Mouse (Mus musculus): ENCODE results near the gene Rhot1. TPM values are rescaled to one million over a fixed set of nuclear protein-coding genes. Genes with fewer than 3 reads are reported as not detected.

Gene Rhot1
- polyA plus RNA-seq, 1 experiment from 2014 or later = 38.2 TPM

- ATAC-seq = no peak
- DNase-seq (ENCODE audit: low spot score) = peak; percentile 21
- H3K9ac ChIP-seq (replicated peaks; ENCODE audit: low read depth) = no peak overlapping the region
- H3K4me2 ChIP-seq (replicated peaks; ENCODE audit: low read depth, low read length) = peak overlapping the region; percentile 99
- H3K27ac ChIP-seq (ENCODE audit: low read length) = no peak overlapping the region
- peaks cover 19% of the 10 kb centered on the region for H3K4me1 ChIP-seq (ENCODE audit: insufficient read depth, low read depth, low read length)
- H3K36me3 ChIP-seq (ENCODE audit: insufficient read depth, low read length) = no peaks in the 10 kb centered on the region
- peak overlapping the region; percentile 54 for H3K4me3 ChIP-seq (ENCODE audit: low read depth, low read length)
- TF ChIP-seq EP300 (IDR thresholded peaks at IDR 0.05) (no peak), CTCF (IDR thresholded peaks at IDR 0.05) (no peak)
- H3K27me3 ChIP-seq (replicated peaks; ENCODE audit: insufficient read depth, low read length) = 0 out of 2 replicates have a peak, but pooled peaks cover 7% of the 10 kb centered on the region
- H3K9me3 ChIP-seq (ENCODE audit: low read length) = no peaks in the 10 kb centered on the region
- under 1% methylated on average over 9 of the region's 9 CpGs for WGBS
Observed at GRCm38 (mm10) chr11:80302046-80302390, 93.2 kb downstream of the Rhot1 start.

- no peaks in the 10 kb centered on the region for H3K36me3 ChIP-seq (ENCODE audit: insufficient read depth, low read length)
- peak overlapping the region; percentile 99 for H3K4me2 ChIP-seq (replicated peaks; ENCODE audit: low read depth, low read length)
- no peak overlapping the region for H3K9ac ChIP-seq (replicated peaks; ENCODE audit: low read depth)
- peak overlapping the region; percentile 54; the same call in 1 of the 2 replicates for H3K4me3 ChIP-seq (ENCODE audit: low read depth, low read length)
- peaks cover 19% of the 10 kb centered on the region for H3K4me1 ChIP-seq (ENCODE audit: insufficient read depth, low read depth, low read length)
- no peak overlapping the region for H3K27ac ChIP-seq (ENCODE audit: low read length)
- no peak for TF ChIP-seq EP300 (IDR thresholded peaks at IDR 0.05)
- TF ChIP-seq CTCF (IDR thresholded peaks at IDR 0.05) = no peak
- ATAC-seq (peak; percentile 79), DNase-seq (ENCODE audit: low spot score) (peak; percentile 73)
- 2% methylated on average over 11 of the region's 11 CpGs for WGBS
- H3K27me3 ChIP-seq (replicated peaks; ENCODE audit: insufficient read depth, low read length) = 0 out of 2 replicates have a peak, but pooled peaks cover 7% of the 10 kb centered on the region
- no peaks in the 10 kb centered on the region for H3K9me3 ChIP-seq (ENCODE audit: low read length)
Observed at GRCm38 (mm10) chr11:80302536-80302935, 93.7 kb downstream of the Rhot1 start.

GRCm38 (mm10) chr11:80303746-80304145, 94.9 kb downstream of the Rhot1 start:
- ATAC-seq (no peak), DNase-seq (ENCODE audit: low spot score) (no peak)
- Histone ChIP-seq H3K27me3 (replicated peaks; ENCODE audit: insufficient read depth, low read length) (0 out of 2 replicates have a peak, but pooled peaks cover 7% of the 10 kb centered on the region), H3K27ac (ENCODE audit: low read length) (no peak overlapping the region), H3K9me3 (ENCODE audit: low read length) (no peaks in the 10 kb centered on the region), H3K9ac (replicated peaks; ENCODE audit: low read depth) (no peak overlapping the region), H3K4me3 (ENCODE audit: low read depth, low read length) (no peak overlapping the region), H3K36me3 (ENCODE audit: insufficient read depth, low read length) (no peaks in the 10 kb centered on the region), H3K4me1 (ENCODE audit: insufficient read depth, low read depth, low read length) (peaks cover 19% of the 10 kb centered on the region), H3K4me2 (replicated peaks; ENCODE audit: low read depth, low read length) (no peak overlapping the region)
- WGBS = 86% methylated on average over 3 of the region's 3 CpGs
- peak; percentile 31 for TF ChIP-seq CTCF (IDR thresholded peaks at IDR 0.05)
- TF ChIP-seq EP300 (IDR thresholded peaks at IDR 0.05) = no peak

- H3K27me3 ChIP-seq (replicated peaks; ENCODE audit: insufficient read depth, low read length) = 0 out of 2 replicates have a peak, but pooled peaks cover 7% of the 10 kb centered on the region
- no peak overlapping the region for H3K4me3 ChIP-seq (ENCODE audit: low read depth, low read length)
- TF ChIP-seq CTCF (IDR thresholded peaks at IDR 0.05) = no peak
- TF ChIP-seq EP300 (IDR thresholded peaks at IDR 0.05) = no peak
- H3K4me2 ChIP-seq (replicated peaks; ENCODE audit: low read depth, low read length) = no peak overlapping the region
- no peak for DNase-seq (ENCODE audit: low spot score)
- no peak overlapping the region for H3K9ac ChIP-seq (replicated peaks; ENCODE audit: low read depth)
- no peaks in the 10 kb centered on the region for H3K36me3 ChIP-seq (ENCODE audit: insufficient read depth, low read length)
- peaks cover 19% of the 10 kb centered on the region for H3K4me1 ChIP-seq (ENCODE audit: insufficient read depth, low read depth, low read length)
- 76% methylated on average over 10 of the region's 10 CpGs for WGBS
- no peak overlapping the region for H3K27ac ChIP-seq (ENCODE audit: low read length)
- H3K9me3 ChIP-seq (ENCODE audit: low read length) = no peaks in the 10 kb centered on the region
- ATAC-seq = no peak
Observed at GRCm38 (mm10) chr11:80304846-80305245, 96.0 kb downstream of the Rhot1 start.

- 52% methylated on average over 6 of the region's 6 CpGs for WGBS
- ATAC-seq (no peak), DNase-seq (ENCODE audit: low spot score) (no peak)
- Histone ChIP-seq H3K27me3 (replicated peaks; ENCODE audit: insufficient read depth, low read length) (no peaks in the 10 kb centered on the region), H3K4me2 (replicated peaks; ENCODE audit: low read depth, low read length) (no peak overlapping the region), H3K4me1 (ENCODE audit: insufficient read depth, low read depth, low read length) (no peaks in the 10 kb centered on the region), H3K36me3 (ENCODE audit: insufficient read depth, low read length) (no peaks in the 10 kb centered on the region), H3K4me3 (ENCODE audit: low read depth, low read length) (no peak overlapping the region), H3K9ac (replicated peaks; ENCODE audit: low read depth) (no peak overlapping the region), H3K27ac (ENCODE audit: low read length) (no peak overlapping the region), H3K9me3 (ENCODE audit: low read length) (no peaks in the 10 kb centered on the region)
- TF ChIP-seq EP300 (IDR thresholded peaks at IDR 0.05) = no peak
- no peak for TF ChIP-seq CTCF (IDR thresholded peaks at IDR 0.05)
Observed at GRCm38 (mm10) chr11:80308537-80308936, 99.7 kb downstream of the Rhot1 start.

GRCm38 (mm10) chr11:80311271-80311670, 102.5 kb downstream of the Rhot1 start:
- H3K9ac ChIP-seq (replicated peaks; ENCODE audit: low read depth) = no peak overlapping the region
- H3K27me3 ChIP-seq (replicated peaks; ENCODE audit: insufficient read depth, low read length) = no peaks in the 10 kb centered on the region
- no peak overlapping the region for H3K4me2 ChIP-seq (replicated peaks; ENCODE audit: low read depth, low read length)
- ATAC-seq = no peak
- no peak for DNase-seq (ENCODE audit: low spot score)
- WGBS = 60% methylated on average over 4 of the region's 4 CpGs
- H3K4me3 ChIP-seq (ENCODE audit: low read depth, low read length) = no peak overlapping the region
- H3K4me1 ChIP-seq (ENCODE audit: insufficient read depth, low read depth, low read length) = no peaks in the 10 kb centered on the region
- H3K36me3 ChIP-seq (ENCODE audit: insufficient read depth, low read length) = no peaks in the 10 kb centered on the region
- no peak for TF ChIP-seq EP300 (IDR thresholded peaks at IDR 0.05)
- no peak for TF ChIP-seq CTCF (IDR thresholded peaks at IDR 0.05)
- no peak overlapping the region for H3K27ac ChIP-seq (ENCODE audit: low read length)
- H3K9me3 ChIP-seq (ENCODE audit: low read length) = no peaks in the 10 kb centered on the region

GRCm38 (mm10) chr11:80312049-80312448, 103.2 kb downstream of the Rhot1 start:
- no peaks in the 10 kb centered on the region for H3K27me3 ChIP-seq (replicated peaks; ENCODE audit: insufficient read depth, low read length)
- WGBS = 35% methylated on average over 2 of the region's 2 CpGs
- no peak for DNase-seq (ENCODE audit: low spot score)
- no peaks in the 10 kb centered on the region for H3K9me3 ChIP-seq (ENCODE audit: low read length)
- no peak overlapping the region for H3K9ac ChIP-seq (replicated peaks; ENCODE audit: low read depth)
- no peak for TF ChIP-seq EP300 (IDR thresholded peaks at IDR 0.05)
- TF ChIP-seq CTCF (IDR thresholded peaks at IDR 0.05) = no peak
- no peak overlapping the region for H3K4me3 ChIP-seq (ENCODE audit: low read depth, low read length)
- H3K36me3 ChIP-seq (ENCODE audit: insufficient read depth, low read length) = no peaks in the 10 kb centered on the region
- no peak for ATAC-seq
- H3K4me2 ChIP-seq (replicated peaks; ENCODE audit: low read depth, low read length) = no peak overlapping the region
- H3K4me1 ChIP-seq (ENCODE audit: insufficient read depth, low read depth, low read length) = no peaks in the 10 kb centered on the region
- H3K27ac ChIP-seq (ENCODE audit: low read length) = no peak overlapping the region
